Mouse (Mus musculus) myocyte (in vitro differentiated cells): Measurements from ENCODE around the gene Naa15.

Source experiments
- E2F4 ChIP-seq: IDR thresholded peaks from one replicate; pipeline ENCODE4 v1.6.1; 2011; ENCODE audit warnings: mild to moderate bottlenecking, control low read depth, moderate library complexity; ENCODE audit not compliant: insufficient read depth
- POLR2A ChIP-seq: IDR thresholded peaks from one replicate; pipeline ENCODE4 v1.6.1; 2011; ENCODE audit warnings: low read depth, mild to moderate bottlenecking, control low read depth, moderate library complexity; ENCODE audit not compliant: insufficient read length

GRCm38 (mm10) chr3:51391591-51391990 is 23.4 kb upstream of the Naa15 start:
- TF ChIP-seq POLR2A = no peak
- TF ChIP-seq E2F4 = no peak
